Mouse (Mus musculus) cerebellum, postnatal 4 days (tissue): Measurements from ENCODE around the gene Fancc.

ENCODE experiments used
- DNase-seq, 2 experiments: peaks; one replicate each; pipeline ENCODE4 v3.0.0; 2022; ENCODE audit warnings: low spot score in 2 of 2, mixed read lengths in 1 of 2

Fancc gene

GRCm38 (mm10) chr13:63421225-63421624 lies 75.9 kb downstream of the Fancc start:
- DNase-seq = no peak

GRCm38 (mm10) chr13:63418148-63418547 lies 78.9 kb downstream of the Fancc start:
- DNase-seq = no peak

GRCm38 (mm10) chr13:63416824-63417223 lies 80.3 kb downstream of the Fancc start:
- no peak for DNase-seq

- no peak for DNase-seq
Measured at GRCm38 (mm10) chr13:63412662-63413061, 84.4 kb downstream of the Fancc start.

- DNase-seq = no peak
Measured at GRCm38 (mm10) chr13:63411310-63412022, 85.6 kb downstream of the Fancc start.

GRCm38 (mm10) chr13:63410578-63411298 lies 86.3 kb downstream of the Fancc start:
- no peak for DNase-seq

GRCm38 (mm10) chr13:63405151-63405550 lies 91.9 kb downstream of the Fancc start:
- DNase-seq = no peak

GRCm38 (mm10) chr13:63404657-63405056 lies 92.4 kb downstream of the Fancc start:
- no peak for DNase-seq

- no peak for DNase-seq
Measured at GRCm38 (mm10) chr13:63402823-63403222, 94.3 kb downstream of the Fancc start.

GRCm38 (mm10) chr13:63400069-63400468 lies 97.0 kb downstream of the Fancc start:
- DNase-seq = no peak

- no peak for DNase-seq
Measured at GRCm38 (mm10) chr13:63397420-63397819, 99.7 kb downstream of the Fancc start.

- no peak for DNase-seq
Measured at GRCm38 (mm10) chr13:63394304-63395063, 102.6 kb downstream of the Fancc start.

- DNase-seq = no peak
Measured at GRCm38 (mm10) chr13:63385234-63385633, 111.8 kb downstream of the Fancc start.

GRCm38 (mm10) chr13:63384775-63385174 lies 112.3 kb downstream of the Fancc start:
- no peak for DNase-seq

GRCm38 (mm10) chr13:63382206-63382605 lies 114.9 kb downstream of the Fancc start:
- no peak for DNase-seq

GRCm38 (mm10) chr13:63373460-63374166 lies 123.5 kb downstream of the Fancc start:
- no peak for DNase-seq

GRCm38 (mm10) chr13:63361755-63362154 lies 135.3 kb downstream of the Fancc start:
- no peak for DNase-seq

- DNase-seq = no peak
Measured at GRCm38 (mm10) chr13:63360111-63360885, 136.8 kb downstream of the Fancc start.

GRCm38 (mm10) chr13:63359393-63359792 lies 137.7 kb downstream of the Fancc start:
- no peak for DNase-seq

GRCm38 (mm10) chr13:63356558-63356957 lies 140.5 kb downstream of the Fancc start:
- DNase-seq = peak in 1 of 2 experiments; percentile 63

- no peak for DNase-seq
Measured at GRCm38 (mm10) chr13:63356101-63356500, 141.0 kb downstream of the Fancc start.
